Mouse (Mus musculus): Measurements from ENCODE around the gene AC131692.1.

- peak; percentile 96 for TF ChIP-seq CTCF (IDR thresholded peaks at IDR 0.05; ENCODE audit: low read depth)
- TF ChIP-seq EP300 (IDR thresholded peaks at IDR 0.05; ENCODE audit: low read depth): no peak
Observed at GRCm38 (mm10) chr19:6067011-6067723, 27.1 kb upstream of the AC131692.1 start.

Data from liver, postnatal 0 days (tissue).